Mouse (Mus musculus) kidney, embryonic 14.5 days (tissue): ENCODE results near the gene Kansl1l. TPM values are rescaled to one million over a fixed set of nuclear protein-coding genes. Genes with fewer than 3 reads are reported as not detected.

Source experiments
- ATAC-seq: fragments of 200-750 bp; cut with Nextera tagmentation; 2 replicates; pipeline ENCODE4 v1.8.0; 2017; ENCODE audit warnings: moderate number of reproducible peaks, mild to moderate bottlenecking, moderate TSS enrichment, moderate library complexity; ENCODE audit not compliant: low FRiP score, low TSS enrichment
- H3K27ac ChIP-seq: fragments of 300-500 bp; sonication (generic); 2 replicates; pipeline ENCODE4 v1.5.1; 2014; ENCODE audit warnings: low read depth, mild to moderate bottlenecking, low read length, moderate library complexity, mixed read lengths
- H3K27me3 ChIP-seq: fragments of 300-500 bp; sonication (generic); 2 replicates; pipeline ENCODE4 v1.6.1; 2014; ENCODE audit warnings: mild to moderate bottlenecking, low read length; ENCODE audit not compliant: control insufficient read depth, insufficient read depth
- H3K36me3 ChIP-seq: fragments of 300-500 bp; sonication (generic); 2 replicates; pipeline ENCODE4 v1.6.1; 2014; ENCODE audit warnings: low read length, mixed read lengths; ENCODE audit not compliant: control insufficient read depth, insufficient read depth
- H3K4me1 ChIP-seq: fragments of 300-500 bp; sonication (generic); 2 replicates; pipeline ENCODE4 v1.6.1; 2014; ENCODE audit warnings: low read length, mixed read lengths; ENCODE audit not compliant: control insufficient read depth, insufficient read depth
- H3K4me2 ChIP-seq: fragments of 300-500 bp; sonication (generic); replicated peaks from 2 replicates; pipeline ENCODE4 v1.6.1; 2014; ENCODE audit warnings: low read depth, mild to moderate bottlenecking, low read length
- H3K4me3 ChIP-seq: fragments of 300-500 bp; sonication (generic); 2 replicates; pipeline ENCODE4 v1.5.1; 2014; ENCODE audit warnings: mild to moderate bottlenecking, low read length
- H3K9ac ChIP-seq: fragments of 300-500 bp; sonication (generic); 2 replicates; pipeline ENCODE4 v1.6.1; 2014; ENCODE audit warnings: low read depth, mild to moderate bottlenecking, low read length, moderate library complexity
- H3K9me3 ChIP-seq: fragments of 300-500 bp; sonication (generic); 2 replicates; pipeline ENCODE4 v1.6.1; 2016; ENCODE audit warnings: low read length; ENCODE audit not compliant: control insufficient read depth
- WGBS: fragments of 180-500 bp; shearing (Covaris S2); extraction: QIAGEN DNeasy Blood & Tissue Kit; methylation state at CpG from one replicate; pipeline ENCODE4 v1.1.7; 2014; 5-methylcytosine and 5-hydroxymethylcytosine counted together
- polyA plus RNA-seq: library from polyadenylated mRNA; unstranded; fragments of >200 nt; fragmentation: Nextera tagmentation; extraction: Ambion mirVana; gene quantifications from 2 replicates; pipeline ENCODE4 v1.2.1, GENCODE M21; 2014

Kansl1l gene
- polyA plus RNA-seq, 1 experiment from 2014 or later = 15.7 TPM

DNA sequence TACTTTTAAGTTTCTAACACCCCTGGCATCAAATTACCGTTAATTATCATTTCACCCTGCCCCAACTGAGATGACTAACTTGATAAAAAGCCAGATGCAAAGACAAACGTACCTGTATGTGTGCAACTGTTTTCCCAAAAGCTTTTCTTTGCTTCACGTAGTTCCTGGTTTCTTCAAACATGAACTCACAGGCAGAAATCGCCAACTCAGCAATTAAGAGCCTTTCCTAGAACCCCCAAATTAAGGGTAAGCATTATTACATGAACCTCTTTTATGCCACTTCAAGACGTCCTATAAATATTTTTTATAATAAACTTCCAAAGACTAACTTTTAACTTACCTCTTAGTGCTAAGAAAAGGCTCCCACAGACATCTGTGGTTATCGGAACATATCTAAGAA is 24.1 kb upstream of the Kansl1l start:
- Histone ChIP-seq H3K36me3 (peaks cover 9% of the 10 kb centered on the region; the same call in 1 of the 2 replicates), H3K9ac (no peak overlapping the region), H3K27me3 (no peaks in the 10 kb centered on the region), H3K4me1 (no peaks in the 10 kb centered on the region), H3K4me3 (no peak overlapping the region), H3K9me3 (no peaks in the 10 kb centered on the region), H3K27ac (no peak overlapping the region), H3K4me2 (no peak overlapping the region)
- 81% methylated on average over 6 of the region's 6 CpGs for WGBS
- no peak for ATAC-seq

DNA sequence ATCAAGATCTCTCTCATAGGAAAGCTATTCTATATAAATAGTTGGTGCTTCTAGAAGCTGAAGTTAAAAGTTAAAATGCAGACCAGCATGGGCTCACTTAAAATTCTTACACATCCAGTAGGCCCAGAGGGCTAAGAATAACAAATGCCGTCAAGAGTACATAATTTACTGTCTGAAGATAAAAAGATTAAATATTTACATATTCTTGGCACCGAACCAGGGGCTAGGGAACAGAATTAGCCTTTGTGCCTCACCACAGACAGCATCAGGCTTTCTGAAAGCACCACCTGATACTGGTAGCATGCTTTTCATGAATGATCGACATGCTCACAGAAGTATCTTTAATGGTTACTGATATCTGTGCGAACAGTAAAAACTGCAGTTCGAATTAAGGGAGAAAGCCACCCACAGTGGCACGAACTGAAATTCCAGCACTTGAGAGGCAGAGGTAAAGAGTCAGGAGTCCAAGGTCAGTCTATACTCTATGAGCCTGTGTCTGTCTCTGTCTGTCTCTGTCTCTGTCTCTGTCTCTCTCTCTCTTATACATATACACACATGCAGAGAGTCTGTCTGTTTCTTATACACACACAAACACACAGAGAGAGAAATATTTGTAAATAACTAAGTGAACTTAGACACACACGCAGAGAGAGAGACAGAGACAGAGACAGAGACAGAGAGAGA is 22.5 kb upstream of the Kansl1l start:
- Histone ChIP-seq H3K9ac (no peak overlapping the region), H3K27ac (no peak overlapping the region), H3K4me2 (no peak overlapping the region), H3K4me3 (no peak overlapping the region), H3K27me3 (no peaks in the 10 kb centered on the region), H3K36me3 (peaks cover 8% of the 10 kb centered on the region), H3K4me1 (no peaks in the 10 kb centered on the region), H3K9me3 (no peaks in the 10 kb centered on the region)
- ATAC-seq = no peak
- WGBS = 62% methylated on average over 7 of the region's 7 CpGs

DNA sequence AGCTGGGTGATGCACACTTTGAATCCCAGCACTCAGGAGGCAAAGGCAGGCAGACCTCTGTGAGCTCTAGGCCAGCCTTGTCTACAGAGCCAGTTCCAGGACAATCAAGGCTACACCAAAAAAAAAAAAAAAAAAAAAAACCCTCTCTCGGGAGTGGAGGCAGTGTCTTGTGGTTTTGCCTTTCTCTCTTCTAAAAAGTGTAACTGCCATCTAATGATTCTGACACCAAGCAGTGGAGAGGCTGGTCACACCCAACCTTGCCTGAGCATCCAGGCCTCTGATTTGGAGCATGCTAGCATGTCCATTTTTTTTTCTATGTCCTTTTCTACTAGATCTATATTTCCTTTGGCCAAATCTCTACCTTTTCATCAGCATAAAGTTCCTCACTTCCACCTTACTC is 21.8 kb upstream of the Kansl1l start:
- H3K27me3 ChIP-seq = no peaks in the 10 kb centered on the region
- 78% methylated on average over 1 of the region's 1 CpGs for WGBS
- no peak overlapping the region for H3K4me2 ChIP-seq
- no peaks in the 10 kb centered on the region for H3K4me1 ChIP-seq
- peaks cover 11% of the 10 kb centered on the region for H3K36me3 ChIP-seq
- no peak overlapping the region for H3K9ac ChIP-seq
- H3K27ac ChIP-seq = no peak overlapping the region
- no peak overlapping the region for H3K4me3 ChIP-seq
- ATAC-seq = no peak
- H3K9me3 ChIP-seq = no peaks in the 10 kb centered on the region

DNA sequence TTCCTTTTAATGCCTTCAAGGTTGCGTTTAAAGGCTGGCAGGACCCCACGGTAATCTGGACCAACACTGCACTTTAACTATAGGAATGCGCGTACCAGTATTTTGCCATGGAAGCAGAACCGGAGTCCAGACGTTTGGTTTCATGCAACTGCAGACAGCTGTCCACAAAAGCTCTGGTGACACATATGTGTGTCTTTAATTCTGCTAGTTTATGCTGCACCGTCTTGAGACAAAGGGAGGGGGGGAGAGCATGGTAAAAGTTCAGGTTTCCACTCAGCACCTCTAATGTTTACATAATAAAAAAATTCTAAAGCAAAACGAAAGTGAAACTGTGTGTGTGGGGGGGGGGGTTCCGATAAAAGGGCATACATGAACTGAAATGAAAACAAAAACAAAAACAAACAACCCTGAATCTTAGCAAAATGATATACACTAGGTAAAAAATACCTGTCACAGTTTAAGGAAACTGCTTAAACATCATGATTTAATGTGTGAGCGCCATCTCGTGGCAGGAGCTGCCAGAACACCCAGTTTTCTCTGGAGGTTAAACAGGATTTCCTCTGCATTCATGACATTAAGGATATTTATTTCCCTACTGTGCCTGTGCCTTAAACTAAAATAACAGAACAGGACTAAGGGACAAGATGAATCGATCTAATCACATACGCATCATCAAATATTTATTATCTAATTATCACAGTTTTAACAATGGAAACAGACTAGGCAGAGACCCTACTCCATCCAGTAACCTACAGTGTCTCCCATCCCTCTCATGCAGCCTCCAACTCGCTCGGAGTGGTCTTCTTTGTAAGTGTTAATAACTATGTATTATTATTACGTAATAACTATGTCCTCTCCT is 21.1 kb upstream of the Kansl1l start:
- H3K27ac ChIP-seq = no peak overlapping the region
- no peaks in the 10 kb centered on the region for H3K9me3 ChIP-seq
- no peaks in the 10 kb centered on the region for H3K27me3 ChIP-seq
- ATAC-seq = peak; percentile 17; the same call in 1 of the 2 replicates
- H3K4me2 ChIP-seq = no peak overlapping the region
- 57% methylated on average over 16 of the region's 16 CpGs for WGBS
- no peak overlapping the region for H3K4me3 ChIP-seq
- no peaks in the 10 kb centered on the region for H3K4me1 ChIP-seq
- no peak overlapping the region for H3K9ac ChIP-seq
- peaks cover 11% of the 10 kb centered on the region for H3K36me3 ChIP-seq

DNA sequence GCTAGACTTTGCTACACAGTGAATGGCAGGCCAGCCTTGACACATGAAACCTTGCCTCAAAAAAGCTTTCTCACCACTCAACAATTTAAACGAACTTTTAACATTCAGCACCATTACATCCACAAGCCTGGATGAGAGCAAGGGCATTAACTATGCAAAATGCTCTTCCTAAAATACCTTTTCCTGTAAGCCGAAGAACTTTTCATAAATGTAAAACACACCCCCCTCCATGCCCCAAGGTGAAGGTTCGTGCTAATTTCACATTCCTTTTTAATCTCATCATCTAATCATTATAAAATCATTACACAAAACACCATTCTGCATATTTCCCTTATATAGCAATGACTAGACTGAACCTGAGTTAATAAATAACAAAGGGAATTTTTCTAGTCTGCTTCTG is 19.8 kb upstream of the Kansl1l start:
- Histone ChIP-seq H3K36me3 (peaks cover 11% of the 10 kb centered on the region), H3K4me2 (no peak overlapping the region), H3K9ac (no peak overlapping the region), H3K4me3 (no peak overlapping the region), H3K27me3 (no peaks in the 10 kb centered on the region), H3K4me1 (0 out of 2 replicates have a peak, but pooled peaks cover under 1% of the 10 kb centered on the region), H3K27ac (no peak overlapping the region), H3K9me3 (no peaks in the 10 kb centered on the region)
- no peak for ATAC-seq
- 73% methylated on average over 3 of the region's 3 CpGs for WGBS

DNA sequence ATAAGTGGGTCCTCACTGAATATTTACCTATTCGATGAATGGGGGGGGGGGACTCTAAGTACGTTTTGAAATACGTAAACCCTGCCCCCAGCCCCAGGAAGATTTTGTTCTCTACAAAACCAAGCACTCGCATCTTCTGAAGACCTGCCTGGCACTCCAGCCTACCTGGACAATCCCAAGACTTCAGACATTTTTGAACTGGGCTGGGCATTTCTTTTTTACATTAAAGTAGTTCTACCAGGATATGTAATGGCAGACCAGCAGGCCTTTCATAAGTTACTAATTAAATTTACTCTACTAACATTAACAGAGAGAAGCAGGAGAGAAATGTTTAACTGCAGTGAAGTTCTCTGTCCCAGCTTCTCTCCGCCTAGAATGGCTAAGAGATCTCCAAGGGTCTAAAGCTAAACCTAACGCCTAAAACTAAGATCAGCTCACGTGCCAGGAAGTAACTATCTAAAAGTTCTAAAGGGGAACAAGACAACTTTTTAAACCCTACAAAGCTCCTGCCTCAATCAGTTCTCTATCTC is 15.3 kb upstream of the Kansl1l start:
- Histone ChIP-seq H3K9ac (no peak overlapping the region), H3K4me1 (0 out of 2 replicates have a peak, but pooled peaks cover 4% of the 10 kb centered on the region), H3K27me3 (no peaks in the 10 kb centered on the region), H3K9me3 (no peaks in the 10 kb centered on the region), H3K4me3 (no peak overlapping the region), H3K27ac (peak overlapping the region; percentile 39; the same call in 1 of the 2 replicates), H3K36me3 (peaks cover 9% of the 10 kb centered on the region), H3K4me2 (no peak overlapping the region)
- peak; percentile 59; the same call in 1 of the 2 replicates for ATAC-seq
- WGBS = 77% methylated on average over 7 of the region's 7 CpGs

DNA sequence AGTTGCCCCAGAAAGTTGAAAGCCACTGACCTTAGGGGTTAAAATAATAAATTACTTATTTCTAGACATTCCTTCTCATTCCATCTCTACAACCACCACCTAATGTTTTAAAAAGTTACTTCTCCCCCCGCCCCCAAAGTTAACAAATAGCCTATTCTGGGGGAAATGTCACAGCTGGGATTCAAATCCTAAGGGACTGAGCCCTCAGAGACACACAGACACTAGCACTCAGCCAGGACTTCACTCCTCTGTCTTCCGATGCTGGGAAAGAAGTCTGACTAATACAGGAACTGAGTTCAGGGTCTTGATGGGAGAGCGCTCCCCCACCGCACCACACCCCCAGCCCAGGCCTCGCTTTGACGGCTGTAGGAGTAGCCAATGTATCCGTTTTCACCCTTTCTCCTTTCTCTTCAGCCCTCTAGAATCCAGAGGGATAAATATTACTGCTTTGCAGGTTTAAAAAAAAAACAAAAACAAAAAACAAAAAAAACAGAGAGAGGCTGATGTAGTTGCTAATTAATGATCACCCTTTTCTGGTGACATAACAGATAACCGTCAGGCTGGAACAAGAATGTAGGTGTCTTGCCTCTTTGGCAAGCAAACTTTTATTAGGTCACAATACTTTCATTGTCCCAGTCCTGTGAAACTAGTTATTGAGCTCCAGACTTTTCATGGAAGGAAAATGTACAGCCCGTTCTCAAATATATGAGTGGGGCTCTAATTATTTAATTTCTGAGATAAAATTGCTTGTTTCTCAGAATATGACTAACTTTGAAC is 14.7 kb upstream of the Kansl1l start:
- Histone ChIP-seq H3K9me3 (no peaks in the 10 kb centered on the region), H3K27ac (0 out of 2 replicates have a peak overlapping the region, but pooled peaks have one; percentile 6), H3K27me3 (no peaks in the 10 kb centered on the region), H3K4me3 (no peak overlapping the region), H3K36me3 (peaks cover 9% of the 10 kb centered on the region), H3K4me1 (0 out of 2 replicates have a peak, but pooled peaks cover 4% of the 10 kb centered on the region), H3K9ac (no peak overlapping the region), H3K4me2 (no peak overlapping the region)
- 33% methylated on average over 9 of the region's 9 CpGs for WGBS
- ATAC-seq = peak; percentile 53; the same call in 1 of the 2 replicates

DNA sequence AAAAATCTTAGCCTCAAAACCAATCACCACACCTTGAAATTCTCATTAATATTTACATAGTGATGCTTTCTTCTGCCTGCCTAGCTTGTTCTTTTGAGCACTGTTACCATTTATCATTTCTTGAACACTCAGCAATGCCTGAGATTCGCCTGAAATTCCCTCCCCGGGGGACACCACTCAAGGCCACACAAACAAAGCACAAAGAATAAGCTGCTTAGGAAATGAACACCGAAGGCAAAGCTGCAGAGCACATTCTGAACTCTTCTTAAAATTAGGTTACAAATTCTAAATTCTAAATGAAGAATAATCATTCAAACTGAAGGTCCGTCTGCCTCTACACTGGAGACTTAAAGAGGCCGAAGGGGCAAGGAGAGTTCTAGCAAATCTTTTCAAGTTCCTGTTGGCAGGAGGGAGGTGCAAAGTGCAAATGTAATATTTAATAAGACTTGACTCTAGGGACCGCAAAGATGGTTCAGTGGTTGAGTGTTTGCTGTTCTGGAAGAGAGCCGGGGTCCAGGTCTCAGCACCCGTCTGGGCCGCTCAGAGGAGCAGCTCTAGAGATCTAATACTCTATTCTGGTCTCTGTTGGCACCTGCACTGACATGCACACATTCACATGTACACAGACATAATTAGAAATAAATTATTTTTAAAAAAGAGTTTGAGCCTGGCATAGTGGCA is 12.2 kb upstream of the Kansl1l start:
- Histone ChIP-seq H3K36me3 (peaks cover 1% of the 10 kb centered on the region; the same call in 1 of the 2 replicates), H3K4me3 (no peak overlapping the region), H3K27ac (no peak overlapping the region), H3K4me1 (0 out of 2 replicates have a peak, but pooled peaks cover 4% of the 10 kb centered on the region), H3K4me2 (no peak overlapping the region), H3K9ac (no peak overlapping the region), H3K9me3 (no peaks in the 10 kb centered on the region), H3K27me3 (no peaks in the 10 kb centered on the region)
- no peak for ATAC-seq
- 83% methylated on average over 9 of the region's 9 CpGs for WGBS
